Mouse (Mus musculus) layer of hippocampus, postnatal 14 days (tissue): Measurements from ENCODE around the gene Cep128. TPM values are rescaled to one million over a fixed set of nuclear protein-coding genes. Genes with fewer than 3 reads are reported as not detected.
A peak's percentile ranks its signal among the peaks of the same experiment; 100 is the strongest.

ENCODE experiments used
- DNase-seq, 2 experiments: peaks; one replicate each; pipeline ENCODE4 v3.0.0; 2021 to 2022; ENCODE audit warnings: low spot score in 2 of 2, mixed read lengths in 1 of 2
- total RNA-seq, 2 experiments: library from RNA; stranded (reverse); gene quantifications; 2 replicates each; pipeline ENCODE4 v1.2.3; 2021

Gene Cep128
- total RNA-seq, 2 experiments from 2014 or later: 6.2 to 6.4 TPM

DNA sequence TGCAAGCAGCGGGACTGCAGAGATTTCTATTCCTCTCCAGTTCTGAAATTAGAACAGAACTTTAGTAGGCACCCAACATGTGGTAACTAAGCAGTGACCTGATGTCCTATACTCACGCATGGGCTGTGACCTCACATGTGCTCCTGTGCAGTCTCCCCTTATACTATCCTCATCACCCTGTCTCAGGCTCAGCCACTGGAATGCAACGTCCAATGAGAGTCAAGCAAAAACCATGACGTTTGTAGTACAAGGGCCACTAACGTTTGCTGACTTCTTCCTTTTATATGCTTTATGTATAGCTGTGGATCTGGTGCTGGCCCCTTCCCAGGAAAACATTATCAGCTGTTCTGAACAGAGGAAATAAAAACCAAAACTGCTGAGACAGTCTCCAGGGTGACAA lies 198.6 kb downstream of the Cep128 start:
- DNase-seq: no peak

DNA sequence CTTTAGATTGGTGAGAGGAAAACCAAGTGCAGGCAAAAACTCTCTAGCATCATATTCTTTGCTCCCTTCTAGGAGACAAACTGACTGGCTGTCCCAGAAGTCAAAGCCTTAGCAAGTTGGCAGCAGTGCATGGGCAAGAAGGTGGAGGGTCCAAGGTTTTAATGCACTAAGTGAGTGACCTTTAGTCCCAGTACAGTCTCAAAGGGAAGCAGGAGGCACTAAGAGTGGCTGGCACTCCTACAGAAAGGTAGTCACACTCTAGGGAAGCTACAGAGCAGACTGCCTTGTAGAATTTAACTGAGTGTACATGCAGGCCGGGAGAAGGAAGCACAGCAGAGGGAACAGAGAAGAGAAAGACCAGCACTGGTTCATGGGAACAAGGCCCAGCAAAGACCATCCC lies 199.6 kb downstream of the Cep128 start:
- DNase-seq: no peak

DNA sequence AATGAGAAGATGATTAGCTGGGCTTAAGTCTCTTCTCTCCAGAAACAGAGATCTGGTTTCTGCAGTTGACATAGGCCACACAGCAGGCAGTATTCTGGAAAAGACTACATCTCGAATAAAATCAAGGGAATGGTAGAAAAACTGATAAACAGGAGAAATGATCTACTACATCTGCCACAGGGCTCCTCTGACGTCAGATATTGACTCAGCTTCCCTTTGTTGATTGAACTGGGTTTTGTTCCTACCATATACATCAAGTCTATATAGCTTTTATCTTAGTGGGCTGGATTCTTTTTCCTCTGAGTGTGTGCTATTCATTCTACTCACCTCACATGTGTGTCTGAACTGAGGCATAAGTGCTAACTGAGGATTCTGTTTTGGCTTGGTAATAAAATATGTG lies 200.3 kb downstream of the Cep128 start:
- no peak for DNase-seq

DNA sequence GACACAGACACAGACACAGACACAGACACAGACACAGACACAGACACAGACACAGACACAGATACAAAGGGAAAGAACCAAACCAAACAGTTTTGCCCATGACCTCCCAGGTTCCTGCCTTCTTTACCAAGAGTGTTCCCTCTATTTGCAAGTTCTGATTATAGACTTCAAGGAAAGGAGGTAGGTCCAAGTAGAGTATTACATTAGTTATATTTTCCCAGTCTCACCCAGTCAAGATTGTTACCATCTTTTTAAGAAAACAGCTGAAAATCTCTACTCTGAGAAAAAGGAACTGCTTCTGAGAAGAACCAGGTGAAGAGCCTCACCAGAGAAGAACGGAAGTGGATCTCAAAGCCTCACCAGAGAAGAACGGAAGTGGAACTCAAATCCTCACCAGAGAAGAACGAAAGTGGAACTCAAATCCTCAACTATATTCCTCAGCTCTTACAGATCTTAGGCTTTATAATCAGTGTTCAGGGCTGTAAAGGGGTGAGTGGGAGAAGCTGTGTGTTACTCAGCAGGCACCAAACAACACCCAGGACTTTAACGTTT lies 200.8 kb downstream of the Cep128 start:
- no peak for DNase-seq

DNA sequence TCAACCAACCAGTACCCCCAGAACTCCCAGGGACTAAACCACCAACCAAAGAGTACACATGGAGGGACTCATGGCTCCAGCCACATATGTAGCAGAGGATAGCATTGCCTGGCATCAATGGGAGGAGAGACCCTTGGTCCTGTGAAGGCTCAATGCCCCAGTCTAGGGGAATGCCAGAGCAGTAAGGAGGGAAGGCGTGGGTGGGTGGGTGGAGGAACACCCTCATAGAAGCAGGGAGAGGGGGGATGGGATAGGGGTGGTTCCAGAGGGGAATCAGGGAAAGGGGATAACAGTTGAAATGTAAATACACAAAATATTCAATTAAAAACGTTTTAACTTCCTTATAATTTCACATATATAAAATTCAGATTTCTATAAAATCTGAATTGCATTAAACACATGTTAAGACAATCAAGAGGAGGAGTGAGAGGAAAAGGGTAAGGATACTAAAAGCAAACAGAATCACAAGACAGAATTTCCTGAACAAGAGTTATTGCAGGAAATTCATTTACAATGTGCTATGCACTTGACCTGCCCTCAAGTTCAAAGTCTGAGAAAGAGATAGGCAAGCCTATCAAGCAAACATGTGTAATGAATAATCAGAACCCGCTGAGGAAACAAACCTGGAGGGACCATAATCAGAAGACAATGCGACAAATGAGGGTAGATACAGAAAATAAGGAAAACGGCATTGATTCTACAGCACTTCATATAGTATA lies 207.2 kb downstream of the Cep128 start:
- no peak for DNase-seq

DNA sequence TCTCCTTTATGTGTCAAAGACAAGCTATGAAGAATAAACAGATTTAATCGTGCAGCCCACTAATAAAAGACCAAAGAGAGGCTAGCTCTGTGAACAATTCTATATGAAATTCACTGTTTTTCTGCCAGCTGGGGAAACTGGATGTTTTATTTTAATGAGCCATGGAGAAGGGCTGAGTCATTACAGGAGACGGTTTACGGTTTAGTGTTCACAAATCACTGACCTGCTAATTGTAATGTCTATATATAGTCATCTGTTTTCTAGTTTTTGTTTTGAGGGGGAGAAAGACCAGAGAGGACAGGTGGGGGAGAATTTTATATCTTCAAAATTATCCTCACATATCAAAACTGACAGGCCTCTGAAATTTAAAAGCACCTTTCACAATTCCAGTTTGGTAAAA lies 212.6 kb downstream of the Cep128 start:
- no peak for DNase-seq

DNA sequence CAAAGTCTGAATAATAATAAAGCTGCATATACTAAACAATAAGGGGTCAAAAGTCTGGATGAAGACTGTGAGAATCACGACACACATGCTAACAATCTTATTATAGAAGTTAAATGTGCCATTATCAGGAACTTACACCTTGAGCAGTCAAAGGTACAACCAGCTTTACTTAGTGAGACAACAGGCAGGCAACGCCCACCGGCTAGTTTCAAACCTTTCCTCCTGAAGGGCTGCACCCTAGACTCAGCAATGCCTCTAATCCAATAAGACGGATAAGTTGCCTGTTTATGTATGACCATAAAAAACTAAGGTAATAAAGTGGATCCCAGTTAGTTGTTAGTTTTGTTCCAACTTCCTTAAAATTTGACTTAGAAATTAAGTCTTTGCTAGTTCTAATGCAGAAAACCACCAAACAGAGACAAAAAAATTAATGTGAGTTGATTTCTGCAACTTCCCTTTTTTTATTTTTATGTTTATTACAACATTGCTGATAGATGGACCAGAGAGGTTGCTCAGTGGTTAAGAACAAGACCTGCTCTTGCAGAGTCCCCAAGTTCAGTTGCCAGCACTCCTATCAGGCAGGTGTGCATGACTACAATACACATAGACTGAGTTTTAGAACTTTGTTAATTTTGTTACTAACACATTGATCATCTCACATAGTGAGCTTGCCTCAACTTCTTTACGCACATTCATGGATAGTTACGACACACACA lies 223.0 kb downstream of the Cep128 start:
- DNase-seq: no peak

DNA sequence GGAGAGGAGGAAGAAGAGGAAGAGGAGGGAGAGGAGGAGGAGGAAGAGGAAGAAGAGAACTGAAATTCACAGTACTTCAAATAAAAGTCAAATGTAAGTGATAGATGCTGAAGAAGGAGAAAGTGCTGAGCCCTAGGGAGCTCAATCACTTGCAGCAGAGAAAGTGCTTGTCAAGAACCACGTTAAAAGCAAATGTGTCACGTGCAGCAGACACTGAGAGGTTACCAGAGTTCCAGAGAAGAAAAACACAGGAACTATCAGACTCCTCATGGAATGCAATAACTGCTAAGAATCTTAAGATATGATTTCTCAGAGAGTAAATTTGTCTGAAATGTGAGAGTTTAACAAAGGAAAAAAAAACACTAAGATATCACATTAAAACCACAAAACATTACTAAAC lies 225.7 kb downstream of the Cep128 start:
- no peak for DNase-seq

DNA sequence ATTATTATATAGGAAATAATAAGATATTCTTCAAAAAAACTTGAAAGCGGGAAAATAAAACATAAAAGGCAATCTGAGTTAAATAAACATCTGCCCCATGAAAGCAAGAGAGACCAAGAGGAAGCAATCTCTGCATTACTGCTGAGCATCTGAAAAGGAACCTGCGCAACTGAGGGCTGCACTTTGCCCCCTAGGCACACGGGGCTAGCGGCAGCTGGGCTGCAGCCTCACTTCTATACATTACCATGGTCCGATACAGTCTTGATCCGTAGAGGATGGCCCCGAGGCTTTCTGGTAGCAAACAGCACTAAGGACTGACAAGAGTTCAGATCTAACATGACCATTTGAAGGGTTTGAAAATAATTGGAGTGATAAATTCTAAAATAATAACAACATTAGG lies 230.2 kb downstream of the Cep128 start:
- DNase-seq: no peak

DNA sequence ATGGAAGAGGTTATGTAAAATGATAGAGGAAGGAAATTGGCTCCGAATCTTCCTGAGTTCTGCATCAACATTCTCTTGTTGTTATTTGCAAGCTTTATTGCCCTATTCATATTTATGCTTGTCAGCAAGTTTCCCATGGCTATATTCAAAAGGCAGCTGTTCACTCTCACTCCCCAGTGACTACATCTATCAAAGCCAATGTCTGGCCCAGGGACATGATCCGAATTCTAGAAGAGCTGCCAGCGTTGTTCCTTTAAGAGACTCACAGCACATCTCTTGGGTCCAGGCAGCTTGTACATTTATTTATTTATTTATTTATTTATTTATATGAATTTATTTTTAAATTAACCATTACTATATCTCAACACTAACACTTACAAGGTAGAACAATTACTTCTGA lies 235.1 kb downstream of the Cep128 start:
- no peak for DNase-seq

DNA sequence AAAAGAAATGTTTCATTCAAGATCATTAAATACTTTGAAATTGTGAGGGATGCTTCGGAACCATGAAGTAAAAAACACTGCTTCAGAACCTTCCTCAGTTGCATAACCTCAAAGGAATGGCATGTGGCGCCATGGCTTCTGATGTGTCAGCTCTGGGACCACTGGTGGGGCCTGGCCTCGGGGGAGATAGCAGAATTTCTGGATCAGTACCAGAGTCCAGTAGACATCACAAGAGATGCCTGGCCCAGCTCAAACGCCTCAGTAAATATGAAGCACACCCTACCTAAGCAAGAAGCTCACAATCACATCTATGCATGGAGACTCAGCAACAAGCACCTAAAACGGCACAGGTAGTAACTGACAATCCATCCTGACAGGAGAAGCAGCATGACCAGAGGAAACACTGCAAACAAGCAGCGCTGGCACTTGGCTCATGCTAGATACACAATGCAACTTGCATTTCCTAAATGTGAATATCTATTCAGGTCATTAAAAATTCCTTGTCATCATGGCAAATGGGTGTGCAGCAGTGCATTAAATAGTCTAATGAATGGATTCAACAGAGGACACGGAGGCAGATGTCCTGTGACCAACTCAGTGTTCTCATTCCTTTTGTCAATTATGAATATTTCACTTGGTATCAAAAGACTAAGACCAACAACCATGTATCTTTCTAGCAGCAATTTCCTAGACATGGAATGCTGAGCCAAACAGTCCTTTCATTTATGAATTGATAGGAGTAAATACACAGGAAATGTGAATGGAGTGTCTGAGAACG lies 249.3 kb downstream of the Cep128 start:
- DNase-seq: no peak

DNA sequence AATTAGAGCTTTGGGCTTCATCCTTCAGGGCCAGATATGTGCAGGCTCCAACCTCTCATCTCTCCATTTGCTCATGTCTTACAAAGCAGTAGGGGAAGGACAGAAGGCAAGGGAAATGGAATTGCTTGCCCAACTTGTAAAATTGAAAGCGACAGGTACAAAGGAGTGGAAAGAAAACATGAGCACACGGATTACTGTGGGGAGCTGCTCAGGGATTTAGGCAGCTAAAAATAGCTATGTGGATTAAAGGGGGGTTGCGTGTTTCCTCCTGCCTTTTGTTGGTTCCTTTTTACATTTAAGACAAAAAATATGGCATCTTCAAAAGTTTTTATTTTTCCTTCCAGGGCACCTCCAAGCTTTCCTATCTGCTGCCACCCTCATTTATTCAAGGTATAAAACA lies 269.2 kb downstream of the Cep128 start:
- DNase-seq: no peak

DNA sequence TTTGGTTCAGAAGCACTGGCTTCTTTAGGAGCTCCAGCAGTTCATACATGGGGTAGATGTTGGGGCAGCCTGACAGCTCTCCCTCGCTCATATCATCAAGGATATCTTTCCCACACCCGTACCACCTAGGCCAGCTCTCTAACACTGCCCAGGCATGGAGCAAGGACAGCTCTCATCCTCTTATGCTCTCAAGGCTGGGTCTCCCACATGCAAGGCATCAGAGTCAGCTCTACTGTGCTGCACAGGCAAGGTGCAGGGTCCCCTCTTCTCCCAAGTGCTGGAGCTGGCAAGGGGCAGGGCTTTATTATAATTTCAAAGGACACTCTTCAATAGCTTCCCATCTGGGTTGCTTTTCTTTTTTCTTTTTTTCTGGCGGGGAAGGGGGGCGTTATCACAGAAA lies 280.9 kb downstream of the Cep128 start:
- no peak for DNase-seq

DNA sequence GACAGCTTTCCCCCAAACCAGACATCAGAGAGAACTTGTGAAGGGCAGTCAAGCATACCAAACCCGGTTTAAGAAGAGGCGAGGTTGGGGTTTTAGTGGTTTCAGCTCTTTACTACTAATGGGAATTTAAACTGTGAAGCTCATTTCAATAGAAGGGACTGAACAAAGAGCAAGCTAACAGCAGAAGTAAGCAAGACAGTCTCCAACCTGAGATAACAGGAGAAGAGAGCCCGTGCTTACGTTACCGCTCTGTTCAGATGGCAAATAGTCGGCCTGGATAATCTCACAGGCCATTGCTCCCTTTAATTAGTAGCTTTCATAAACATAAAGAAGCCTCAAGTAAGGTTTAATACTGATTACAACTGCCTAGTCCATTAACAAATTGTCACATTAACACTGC lies 286.3 kb downstream of the Cep128 start:
- DNase-seq: no peak

DNA sequence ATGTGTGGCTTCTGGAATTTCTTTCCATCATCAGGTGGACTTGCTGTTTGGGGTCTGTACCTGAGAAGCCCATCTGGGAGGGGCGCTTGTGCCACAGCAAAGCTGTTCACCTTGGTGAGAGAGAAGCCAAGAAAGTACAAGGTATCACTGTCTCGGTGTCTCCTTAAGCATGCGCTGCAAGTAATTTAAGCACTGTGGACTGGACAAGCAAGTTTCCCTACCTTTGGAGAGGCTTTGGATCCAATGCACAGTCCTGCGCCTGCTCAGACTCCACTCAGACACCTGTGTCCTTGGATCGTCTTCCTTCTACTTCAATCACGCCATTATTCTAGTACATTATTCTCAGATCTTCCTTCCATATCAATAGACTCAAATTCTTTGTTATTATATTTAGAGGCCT lies 288.0 kb downstream of the Cep128 start:
- no peak for DNase-seq

DNA sequence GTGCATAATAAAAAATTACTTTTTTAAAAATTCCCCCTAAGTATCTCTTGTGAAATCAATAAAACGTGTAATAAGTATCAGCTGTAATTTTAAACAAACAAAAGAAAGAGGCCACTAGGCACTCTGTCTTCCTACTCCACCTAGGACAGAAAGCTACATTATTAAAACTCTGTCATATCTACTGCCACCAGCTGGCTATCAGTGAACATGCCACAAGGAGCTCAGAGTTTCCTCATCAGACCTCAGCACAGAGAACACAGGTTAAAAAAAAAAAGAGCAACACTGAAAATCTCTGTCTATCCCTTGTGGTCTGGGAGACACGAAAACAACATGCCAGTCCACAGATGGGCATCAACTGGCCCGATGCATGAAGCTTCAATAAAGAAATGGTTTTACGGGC lies 295.9 kb downstream of the Cep128 start:
- peak in 1 of 2 experiments; percentile 33 for DNase-seq

DNA sequence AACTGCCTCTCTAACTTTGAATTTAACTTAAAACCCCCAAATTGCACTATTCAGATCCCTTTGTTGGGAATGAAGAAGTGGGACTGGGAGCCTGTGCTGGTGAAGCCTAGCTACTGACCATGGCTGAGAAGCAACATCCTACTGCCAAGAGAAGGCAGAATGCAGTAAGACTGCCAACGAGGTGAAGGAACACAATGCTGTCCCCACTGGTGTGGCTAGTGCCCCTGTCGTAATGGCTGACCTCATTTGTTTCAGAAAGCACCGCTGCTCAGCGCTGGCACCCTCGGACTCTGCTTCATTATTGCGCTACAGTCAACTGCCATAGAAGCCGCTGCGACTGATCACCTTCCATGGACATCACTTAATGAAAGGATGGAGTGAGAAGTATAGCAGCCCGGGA lies 298.2 kb downstream of the Cep128 start:
- peak; percentile 7 to 38 for DNase-seq

DNA sequence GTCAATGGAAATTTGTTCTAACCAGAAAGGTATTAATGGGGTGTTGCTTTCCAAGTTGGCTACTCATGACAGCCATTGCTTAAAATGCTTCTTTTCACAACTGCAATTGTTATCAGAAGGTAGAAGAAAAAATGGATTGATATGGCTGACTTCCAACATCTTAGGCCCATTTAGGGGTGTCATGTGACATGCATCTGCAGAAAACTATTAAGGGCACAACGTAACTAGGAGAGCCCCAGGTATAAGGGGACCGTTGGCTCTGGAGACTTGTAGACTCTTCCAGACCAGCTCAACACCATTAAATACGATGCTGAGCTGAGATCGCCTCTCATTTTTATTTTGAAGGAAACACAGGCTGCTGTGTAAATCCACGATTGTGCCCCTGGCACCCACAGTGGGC lies 308.6 kb downstream of the Cep128 start:
- DNase-seq: no peak

DNA sequence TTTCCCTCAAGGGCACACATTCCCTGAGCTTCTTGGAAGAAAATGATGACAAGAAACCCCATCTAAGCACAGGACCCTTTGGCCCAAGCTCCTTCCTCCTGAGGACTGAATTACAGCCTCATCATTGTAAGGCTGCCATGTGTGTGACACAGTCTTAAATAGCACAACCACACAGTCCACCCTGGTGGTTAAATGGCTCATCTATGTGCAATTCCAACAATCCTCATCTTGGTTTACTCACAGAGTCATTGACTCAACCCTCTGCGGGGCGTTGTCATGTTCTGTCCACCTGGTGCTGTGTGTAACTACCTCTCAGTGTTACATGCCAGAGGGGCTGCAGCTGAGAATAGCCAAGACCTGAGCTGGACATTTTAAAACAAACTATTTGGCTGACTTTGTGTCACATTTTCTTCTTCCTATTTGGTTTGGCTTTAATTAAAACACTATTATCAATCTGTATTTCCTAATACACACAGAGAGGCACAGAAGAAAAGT lies 313.6 kb downstream of the Cep128 start:
- DNase-seq: no peak

DNA sequence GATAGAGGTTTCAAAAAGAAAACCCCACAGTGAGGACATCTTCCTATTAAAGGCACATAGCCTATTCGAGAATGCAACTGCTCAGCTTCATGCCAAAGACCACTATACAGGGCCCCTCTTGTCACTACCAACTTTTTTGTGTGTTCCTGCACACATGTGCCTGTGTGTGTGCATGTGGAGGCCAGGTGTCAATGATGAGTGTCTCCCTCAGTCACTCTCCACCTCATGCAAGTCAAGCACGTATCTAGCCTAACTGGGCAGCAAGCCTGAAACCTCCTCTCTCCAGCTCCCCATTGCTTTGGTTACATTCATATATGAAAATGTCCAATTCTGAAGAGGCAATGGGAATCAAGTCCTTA lies 317.1 kb downstream of the Cep128 start:
- no peak for DNase-seq

DNA sequence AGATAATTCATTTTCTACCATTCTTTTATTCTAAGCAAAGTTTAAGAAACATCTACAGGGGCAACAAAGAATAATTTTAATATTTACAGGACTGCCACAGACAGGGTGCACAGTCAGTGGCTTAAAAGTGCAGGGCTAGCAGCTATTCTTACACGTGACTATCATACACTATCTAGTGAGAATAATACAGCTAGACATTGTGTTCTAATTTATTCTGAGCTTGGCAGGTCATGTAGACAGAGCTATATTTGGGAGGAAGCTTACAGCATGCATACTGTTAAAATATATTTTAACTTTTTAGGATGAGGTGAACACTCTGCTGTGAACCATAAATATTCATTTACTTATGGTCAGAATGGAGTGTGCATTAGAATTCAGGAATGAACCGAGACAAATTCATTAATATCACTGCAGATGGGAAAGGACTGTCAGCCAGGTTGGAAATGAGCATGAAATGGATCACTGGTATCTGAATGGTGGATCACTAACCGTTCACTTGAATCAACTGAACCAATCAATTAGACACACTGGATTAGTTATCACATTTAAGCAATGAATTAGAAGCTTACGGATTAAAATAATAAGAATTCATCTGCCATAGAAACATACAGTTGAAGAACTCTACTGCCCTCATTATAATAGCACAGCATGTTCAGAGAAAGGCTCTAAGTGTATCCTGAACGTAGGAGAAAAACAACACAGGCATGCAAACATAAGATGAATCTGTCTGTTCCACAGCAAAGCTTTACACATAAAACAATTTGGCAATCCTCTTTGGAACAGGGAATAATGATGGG lies 317.7 kb downstream of the Cep128 start:
- no peak for DNase-seq
